Mouse (Mus musculus) granulocyte monocyte progenitor cell, adult 5-6 weeks (primary cell): ENCODE results near the gene Noc4l. TPM values are rescaled to one million over a fixed set of nuclear protein-coding genes. Genes with fewer than 3 reads are reported as not detected.

ENCODE experiments used
- ATAC-seq: replicated peaks from 2 replicates; pipeline ENCODE4 v1.8.0; 2016; ENCODE audit warnings: mild to moderate bottlenecking, moderate TSS enrichment, inconsistent platforms; ENCODE audit not compliant: poor library complexity, severe bottlenecking
- total RNA-seq, 2 experiments: library from RNA; stranded (forward) in 1 of 2; stranded (reverse) in 1 of 2; fragments of 200-712, 200-1000 nt in 1 of 2; fragments of >200 nt in 1 of 2; fragmentation: Nextera tagmentation in 1 of 2; gene quantifications; 2 replicates each; pipeline ENCODE4 v1.2.3; 2014 to 2017

The Noc4l gene
- total RNA-seq, 2 experiments from 2014 or later = 43.4 to 78.6 TPM

DNA sequence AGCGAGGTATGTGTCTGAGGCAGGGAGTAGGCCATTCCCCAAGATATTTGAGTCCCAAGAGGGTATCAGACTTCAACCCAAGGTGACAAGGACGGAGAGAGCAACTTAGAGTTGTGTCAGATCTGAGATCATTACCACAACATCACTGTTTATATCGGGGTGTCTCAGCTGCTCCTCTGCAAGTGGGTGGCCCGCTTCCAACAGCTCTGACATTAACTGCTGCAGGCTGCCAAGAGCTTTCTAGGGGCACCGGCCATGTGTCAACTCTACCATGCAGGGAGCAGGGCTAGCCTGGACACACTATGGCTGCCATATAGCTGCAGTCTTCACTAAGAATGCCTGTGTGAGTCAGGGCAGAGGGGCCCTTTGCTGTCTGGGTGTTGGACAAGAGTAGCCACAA, 43.3 kb downstream of the Noc4l start:
- ATAC-seq = no peak

DNA sequence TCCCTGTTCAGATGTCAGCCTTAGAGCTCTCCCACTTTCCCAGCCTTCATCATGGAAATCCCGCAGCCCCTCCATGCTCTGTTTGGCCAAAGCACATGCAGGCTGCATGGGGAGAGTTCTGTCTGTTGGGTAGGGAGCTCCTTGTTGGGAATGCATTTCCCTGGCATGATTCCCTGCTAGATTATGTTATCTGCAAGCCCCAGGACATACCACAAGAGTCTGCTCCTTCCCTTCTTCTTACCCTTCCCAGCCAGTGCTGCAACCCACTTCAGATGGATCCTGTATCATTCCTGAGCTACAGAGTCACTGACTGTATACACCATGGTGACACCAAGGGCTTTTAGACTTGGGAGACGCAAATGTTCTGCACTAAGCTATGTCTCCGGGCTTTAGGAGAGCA, 43.8 kb downstream of the Noc4l start:
- ATAC-seq = no peak

DNA sequence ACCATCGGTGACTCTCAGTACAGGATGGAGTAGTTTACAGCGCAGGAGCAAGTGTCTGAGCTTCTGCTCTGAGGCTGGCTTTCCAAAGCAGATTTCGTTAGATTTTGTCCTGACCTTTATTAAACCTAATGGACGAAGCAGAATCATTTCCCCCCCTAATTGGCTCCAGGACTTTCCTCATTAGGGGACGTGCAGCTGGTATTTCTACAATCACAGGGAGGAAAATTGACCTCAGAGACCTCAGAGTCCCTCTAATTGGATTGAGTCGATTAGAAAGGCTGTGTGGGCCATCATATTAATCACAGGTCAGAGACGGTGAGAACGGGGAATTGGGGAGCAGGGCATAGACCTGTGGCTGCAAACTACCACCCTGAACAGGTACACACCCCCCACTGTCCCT, 44.3 kb downstream of the Noc4l start:
- no peak for ATAC-seq

DNA sequence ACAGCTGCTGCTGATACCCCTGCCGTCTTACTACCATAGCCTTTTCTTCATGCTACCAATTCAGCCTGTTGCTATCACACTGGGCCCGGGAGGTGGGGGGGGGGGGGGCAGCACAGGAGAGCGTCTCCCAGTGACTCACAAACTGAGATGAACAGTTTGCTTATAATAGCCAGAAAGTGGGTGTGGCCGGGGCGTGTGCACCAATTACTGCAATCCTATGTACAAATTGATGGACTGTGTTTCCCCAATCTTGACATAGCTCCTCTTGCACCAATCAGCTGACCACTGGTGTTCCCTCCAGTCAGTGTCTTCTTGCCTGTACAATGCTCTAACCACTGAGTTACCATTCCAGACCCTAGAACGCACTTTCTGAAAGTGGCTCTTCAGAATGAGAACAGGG, 44.9 kb downstream of the Noc4l start:
- ATAC-seq = peak; percentile 42

DNA sequence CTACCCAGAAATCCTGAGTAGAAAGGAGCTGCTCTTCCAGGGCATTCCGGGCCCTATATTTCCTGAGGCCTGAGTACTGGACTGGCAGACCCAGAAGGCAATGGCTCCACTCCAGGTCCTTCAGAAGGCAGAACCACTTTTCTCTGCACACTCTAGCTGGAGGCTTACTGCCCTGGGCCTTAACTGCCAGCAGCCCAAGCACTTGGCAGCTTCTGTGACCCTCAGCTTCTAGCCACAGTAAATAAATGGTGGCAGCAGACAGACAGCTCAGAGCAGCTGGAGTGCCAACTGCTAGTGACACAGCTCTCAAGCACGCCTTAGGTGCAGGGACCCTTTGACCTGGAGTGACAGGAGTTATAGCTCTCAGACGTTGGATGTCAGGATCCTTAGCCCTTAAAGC, 45.5 kb downstream of the Noc4l start:
- ATAC-seq = no peak

DNA sequence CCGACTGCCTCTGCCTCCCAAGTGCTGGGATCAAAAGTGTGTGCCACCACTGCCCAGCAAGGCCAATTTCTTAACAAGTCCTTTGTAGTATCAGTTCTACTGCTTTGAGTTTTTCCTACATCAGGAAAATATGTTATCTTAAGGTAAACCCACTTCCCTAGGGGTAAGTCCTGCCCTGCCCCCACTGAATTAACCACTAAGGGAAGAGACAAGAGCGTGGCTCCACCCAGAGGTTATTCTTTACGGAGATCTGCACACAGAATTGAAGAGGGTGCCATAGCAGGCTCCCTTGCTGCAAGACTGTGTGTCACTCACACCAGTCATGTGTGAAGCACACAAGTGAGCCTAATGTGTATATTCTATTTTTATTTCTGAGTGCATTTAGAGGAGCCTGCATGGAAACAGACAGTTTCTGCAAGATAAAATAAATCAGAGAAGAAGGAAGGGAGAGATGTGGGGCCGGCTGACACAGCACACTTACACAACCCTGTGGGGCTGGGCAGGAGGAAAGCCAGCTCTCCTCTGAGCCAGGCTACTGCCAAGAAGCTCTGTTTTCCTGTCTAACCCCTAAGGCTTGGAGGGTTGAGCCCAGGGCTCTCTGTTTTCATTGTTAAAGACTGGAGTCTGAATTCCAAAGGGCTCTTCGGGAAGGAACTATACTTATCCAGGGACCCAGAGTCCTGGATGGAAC, 47.5 kb downstream of the Noc4l start:
- ATAC-seq = peak; percentile 22; the same call in 1 of the 2 replicates

DNA sequence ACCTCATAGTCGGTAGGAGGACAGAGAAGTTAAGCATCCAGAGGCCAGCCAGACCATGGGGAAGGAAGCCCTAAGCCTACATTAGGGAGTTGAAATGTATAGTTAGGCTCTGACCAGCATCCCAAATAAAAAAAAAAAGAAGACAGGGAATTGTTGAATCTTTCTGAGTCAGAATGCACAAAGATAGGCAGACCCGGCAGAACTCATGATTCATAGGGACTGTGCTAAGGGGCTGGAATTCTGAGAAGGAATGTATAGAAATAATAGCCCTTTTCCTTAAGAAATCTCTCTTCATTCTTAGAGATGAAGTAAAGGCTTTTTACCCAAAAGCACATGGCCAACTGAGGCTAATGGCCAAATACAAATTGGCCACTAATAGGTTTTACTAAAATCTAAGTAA, 48.9 kb downstream of the Noc4l start:
- ATAC-seq = no peak

DNA sequence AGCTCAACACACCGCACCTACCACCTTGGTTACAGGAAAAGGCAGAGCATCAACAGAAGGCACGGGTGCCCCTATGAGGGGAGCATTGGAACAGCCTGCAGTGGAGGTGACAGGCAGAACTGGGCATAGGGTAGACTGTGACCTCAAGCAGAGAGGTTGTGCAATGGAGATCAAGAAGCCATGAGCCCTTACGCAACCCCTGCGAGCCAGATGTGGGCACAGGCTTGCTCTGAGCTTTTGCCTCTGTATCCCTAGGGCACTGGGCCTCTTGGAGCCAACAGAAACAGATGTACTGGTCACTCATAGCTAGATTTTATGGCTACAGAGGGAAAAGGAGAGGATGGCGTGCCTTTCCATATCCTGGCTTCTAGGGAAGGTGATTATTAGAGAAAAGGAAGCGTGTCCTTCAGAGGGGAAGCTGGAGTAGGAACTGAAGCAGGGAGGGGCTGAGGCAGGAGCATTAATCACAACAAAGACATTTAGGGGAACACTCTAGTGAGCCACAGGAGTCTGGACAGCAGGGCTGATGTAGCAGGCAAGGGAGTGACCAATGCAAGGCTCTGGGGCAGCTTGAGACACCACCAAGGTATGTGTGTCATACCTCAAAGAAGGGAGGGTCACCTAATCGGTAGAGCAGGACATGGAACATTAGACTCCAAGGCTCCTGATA, 50.1 kb downstream of the Noc4l start:
- peak; percentile 94 for ATAC-seq

Other genes with a start within 250 kb of the Noc4l start
- 25.2 and 29.7 TPM in 2 replicates for gene Fbrsl1, start 204.9 kb downstream of the Noc4l start, total RNA-seq (2014; fragmentation: Nextera tagmentation)
- 9.5 and 12.6 TPM in 2 replicates for gene Fbrsl1, start 204.9 kb downstream of the Noc4l start, total RNA-seq (2017)
- gene Galnt9, start 109.1 kb downstream of the Noc4l start, total RNA-seq (2014; fragmentation: Nextera tagmentation) = not detected in 2 replicates
- 0.43 TPM in 1 of 2 replicates, not detected in the other for gene Galnt9, start 109.1 kb downstream of the Noc4l start, total RNA-seq (2017)
- gene Ddx51, start within 50 bp of the Noc4l start, total RNA-seq (2014; fragmentation: Nextera tagmentation) = 12.0 and 68.1 TPM in 2 replicates
- gene Ddx51, start within 50 bp of the Noc4l start, total RNA-seq (2017) = 9.7 and 9.9 TPM in 2 replicates
- 127 and 160 TPM in 2 replicates for gene Ep400, start 117.3 kb upstream of the Noc4l start, total RNA-seq (2014; fragmentation: Nextera tagmentation)
- 35.5 and 68.1 TPM in 2 replicates for gene Ep400, start 117.3 kb upstream of the Noc4l start, total RNA-seq (2017)
- 41.6 and 45.0 TPM in 2 replicates for gene Pus1, start 127.2 kb upstream of the Noc4l start, total RNA-seq (2014; fragmentation: Nextera tagmentation)
- gene Pus1, start 127.2 kb upstream of the Noc4l start, total RNA-seq (2017) = 77.9 and 80.0 TPM in 2 replicates
- gene Ulk1, start 156.7 kb upstream of the Noc4l start, total RNA-seq (2014; fragmentation: Nextera tagmentation) = 17.2 and 27.2 TPM in 2 replicates
- gene Ulk1, start 156.7 kb upstream of the Noc4l start, total RNA-seq (2017) = 1.4 and 2.6 TPM in 2 replicates
- gene Hscb, start 186.4 kb upstream of the Noc4l start, total RNA-seq (2014; fragmentation: Nextera tagmentation) = 68.2 and 80.1 TPM in 2 replicates
- gene Hscb, start 186.4 kb upstream of the Noc4l start, total RNA-seq (2017) = 63.6 and 77.4 TPM in 2 replicates
- 29.3 and 32.6 TPM in 2 replicates for gene Chek2, start 186.6 kb upstream of the Noc4l start, total RNA-seq (2014; fragmentation: Nextera tagmentation)
- 22.6 and 39.0 TPM in 2 replicates for gene Chek2, start 186.6 kb upstream of the Noc4l start, total RNA-seq (2017)
- 1.0 and 6.2 TPM in 2 replicates for gene Ttc28, start 226.4 kb upstream of the Noc4l start, total RNA-seq (2014; fragmentation: Nextera tagmentation)
- gene Ttc28, start 226.4 kb upstream of the Noc4l start, total RNA-seq (2017) = 0.41 and 0.90 TPM in 2 replicates